Mouse (Mus musculus) limb, embryonic 13.5 days (tissue): ENCODE results near the gene Exoc8. TPM values are rescaled to one million over a fixed set of nuclear protein-coding genes. Genes with fewer than 3 reads are reported as not detected.

Source experiments
- ATAC-seq: fragments of 200-750 bp; cut with Nextera tagmentation; 2 replicates; pipeline ENCODE4 v1.8.0; 2017; ENCODE audit warnings: low read depth, moderate number of reproducible peaks, moderate TSS enrichment; ENCODE audit not compliant: low FRiP score
- H3K27ac ChIP-seq: fragments of 300-500 bp; sonication (generic); 2 replicates; pipeline ENCODE4 v1.5.1; 2015; ENCODE audit warnings: inconsistent platforms, mild to moderate bottlenecking, moderate library complexity
- H3K27me3 ChIP-seq: fragments of 300-500 bp; sonication (generic); 2 replicates; pipeline ENCODE4 v1.6.1; 2015; ENCODE audit warnings: mild to moderate bottlenecking, inconsistent platforms
- H3K36me3 ChIP-seq: fragments of 300-500 bp; sonication (generic); 2 replicates; pipeline ENCODE4 v1.6.1; 2015; ENCODE audit warnings: inconsistent platforms, mild to moderate bottlenecking, moderate library complexity
- H3K4me1 ChIP-seq: fragments of 300-500 bp; sonication (generic); 2 replicates; pipeline ENCODE4 v1.6.1; 2015; ENCODE audit warnings: inconsistent platforms
- H3K4me2 ChIP-seq: fragments of 300-500 bp; sonication (generic); replicated peaks from 2 replicates; pipeline ENCODE4 v1.6.1; 2015; ENCODE audit warnings: inconsistent platforms, mild to moderate bottlenecking, moderate library complexity
- H3K4me3 ChIP-seq: fragments of 300-500 bp; sonication (generic); 2 replicates; pipeline ENCODE4 v1.5.1; 2015; ENCODE audit warnings: moderate library complexity, mild to moderate bottlenecking, inconsistent platforms
- H3K9ac ChIP-seq: fragments of 300-500 bp; sonication (generic); 2 replicates; pipeline ENCODE4 v1.6.1; 2015; ENCODE audit warnings: mild to moderate bottlenecking, inconsistent platforms
- H3K9me3 ChIP-seq: fragments of 300-500 bp; sonication (generic); 2 replicates; pipeline ENCODE4 v1.6.1; 2016; ENCODE audit warnings: inconsistent platforms
- WGBS: fragments of 180-500 bp; shearing (Covaris S2); methylation state at CpG from one replicate; pipeline ENCODE4 v1.1.7; 2015; 5-methylcytosine and 5-hydroxymethylcytosine counted together
- polyA plus RNA-seq: library from polyadenylated mRNA; unstranded; fragments of >200 nt; fragmentation: Nextera tagmentation; extraction: Ambion mirVana; gene quantifications from 2 replicates; pipeline ENCODE4 v1.2.1, GENCODE M21; 2015

Exoc8 gene
- polyA plus RNA-seq, 1 experiment from 2014 or later: 8.4 TPM

DNA sequence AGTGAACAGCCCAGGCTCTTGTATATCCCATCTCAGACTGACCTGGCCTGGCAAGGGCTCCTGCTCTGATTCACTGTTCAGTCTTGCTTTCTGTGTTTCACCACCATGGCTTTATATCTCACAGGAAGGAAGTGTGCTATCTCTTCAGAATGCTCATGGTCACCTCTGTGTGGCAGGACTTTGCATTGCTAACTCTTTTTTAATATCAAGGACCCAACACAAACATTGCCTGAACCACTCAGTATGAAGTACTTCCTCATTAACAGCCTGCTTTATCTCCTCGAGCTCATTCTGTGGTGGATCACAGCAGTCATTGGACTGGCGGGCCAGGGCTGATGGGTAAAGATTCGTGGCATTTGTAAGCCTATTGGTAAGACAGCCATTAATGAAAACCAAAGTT is 30.8 kb downstream of the Exoc8 start:
- Histone ChIP-seq H3K4me2 (no peak overlapping the region), H3K27ac (no peak overlapping the region), H3K4me1 (peaks cover 14% of the 10 kb centered on the region), H3K36me3 (peaks cover 26% of the 10 kb centered on the region), H3K9me3 (no peaks in the 10 kb centered on the region), H3K4me3 (no peak overlapping the region), H3K27me3 (no peaks in the 10 kb centered on the region), H3K9ac (no peak overlapping the region)
- 67% methylated on average over 3 of the region's 3 CpGs for WGBS
- ATAC-seq: no peak

DNA sequence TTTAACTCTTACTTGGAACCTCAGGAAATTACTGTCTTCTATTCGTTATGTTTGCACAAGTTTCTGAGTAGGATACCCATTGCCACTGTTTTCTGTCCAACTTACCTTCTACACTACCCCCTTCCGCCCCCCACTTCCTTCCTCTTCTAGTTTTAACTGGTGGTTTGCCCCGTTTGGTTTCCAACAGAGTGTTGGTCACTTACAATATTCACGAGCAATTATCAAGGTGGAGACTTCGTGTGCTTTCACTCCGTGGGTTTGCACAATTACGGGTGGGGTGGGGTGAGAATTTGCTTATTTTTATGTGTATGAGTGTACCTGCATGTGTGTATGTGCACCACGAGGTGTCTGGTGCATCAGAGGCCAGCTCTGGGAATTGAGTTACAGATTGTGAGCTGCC is 33.8 kb downstream of the Exoc8 start:
- H3K27me3 ChIP-seq: no peaks in the 10 kb centered on the region
- peak overlapping the region; percentile 92 for H3K4me3 ChIP-seq
- no peaks in the 10 kb centered on the region for H3K9me3 ChIP-seq
- no peak for ATAC-seq
- H3K4me1 ChIP-seq: peaks cover 16% of the 10 kb centered on the region
- H3K9ac ChIP-seq: peak overlapping the region; percentile 97
- 14% methylated on average over 8 of the region's 8 CpGs for WGBS
- H3K27ac ChIP-seq: no peak overlapping the region; the same call in 1 of the 2 replicates
- H3K36me3 ChIP-seq: peaks cover 33% of the 10 kb centered on the region
- peak overlapping the region; percentile 81 for H3K4me2 ChIP-seq

DNA sequence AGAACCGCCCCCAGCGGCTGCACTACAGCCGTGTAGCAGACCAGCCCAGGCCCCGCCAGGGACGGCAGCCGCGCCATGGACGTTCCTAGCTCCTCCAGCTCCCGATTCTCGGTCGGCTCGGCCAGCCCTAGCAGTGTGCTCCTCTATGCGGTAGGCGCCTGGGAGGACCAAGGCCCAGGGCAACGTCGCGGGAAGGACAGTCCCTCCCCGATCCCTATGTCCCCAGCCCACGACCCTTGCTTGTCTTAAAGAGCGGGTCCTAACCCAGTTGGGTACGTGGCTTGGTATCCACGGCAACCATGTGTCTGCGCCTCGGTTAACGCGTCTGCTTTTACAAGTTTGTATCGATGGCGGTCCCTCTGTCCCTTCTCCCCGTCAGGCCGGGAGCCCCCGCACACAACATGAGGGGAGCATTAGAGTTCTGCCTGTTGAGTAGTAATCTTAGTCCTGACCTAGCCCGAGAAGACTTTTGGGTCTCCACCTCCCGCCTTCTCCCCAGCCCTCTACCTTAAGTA is 34.3 kb downstream of the Exoc8 start:
- ATAC-seq: peak; percentile 86
- WGBS: 0% methylated on average over 33 of the region's 33 CpGs

DNA sequence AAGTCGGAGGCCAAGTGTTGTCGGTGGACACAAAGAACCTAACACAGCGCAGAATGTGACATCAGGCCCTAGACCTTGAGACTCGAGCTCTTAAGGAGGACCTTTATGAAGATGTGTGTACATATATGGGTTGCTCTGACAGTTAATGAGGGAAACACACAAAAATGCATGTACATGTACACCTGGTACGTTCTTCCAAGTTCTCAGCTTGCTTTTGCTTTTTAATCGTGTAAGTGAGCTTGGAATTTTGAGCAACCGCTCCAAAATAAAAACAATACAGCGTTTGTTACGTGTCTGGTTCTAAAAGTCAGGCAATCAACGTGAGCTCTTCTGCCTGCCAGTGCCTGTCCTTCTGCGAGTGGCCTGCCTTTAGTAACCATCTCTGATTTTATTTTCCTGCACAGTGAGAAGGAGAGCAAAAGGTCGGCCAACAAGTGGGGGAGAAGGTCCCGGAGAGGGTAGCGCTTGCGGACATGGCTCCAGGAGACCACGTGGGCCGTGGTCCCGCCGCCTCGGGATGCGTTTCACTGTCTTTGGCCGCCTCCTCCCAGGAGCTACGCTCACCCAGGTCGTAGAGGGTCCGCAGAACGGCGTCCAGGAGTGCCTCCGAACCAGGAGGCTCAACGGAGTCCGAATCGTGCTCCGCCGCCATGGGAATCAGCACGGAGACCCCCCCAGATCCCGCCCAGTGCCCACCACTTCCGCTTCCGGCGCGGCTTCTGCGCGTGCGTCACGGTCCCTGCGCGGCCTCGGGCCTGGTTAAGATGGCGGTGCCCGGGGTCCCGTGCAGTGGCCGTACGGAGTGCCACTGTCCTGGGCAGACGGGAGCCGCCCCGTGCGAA is 35.0 kb downstream of the Exoc8 start, which contains the start of the genes Gnpat and 2810004N23Rik:
Gene Gnpat (plus strand): TSS at position 713 of the 842 bp plus-strand sequence.
Gene 2810004N23Rik (minus strand): TSS at position 800 of the 842 bp plus-strand sequence.
- Histone ChIP-seq H3K27ac (peak within 1 kb of the TSS; percentile 92), H3K36me3 (peaks cover 45% of the 10 kb centered on the region), H3K27me3 (no peaks in the 10 kb centered on the region), H3K9me3 (no peaks in the 10 kb centered on the region), H3K4me1 (peaks cover 16% of the 10 kb centered on the region), H3K4me3 (peak within 1 kb of the TSS; percentile 92), H3K4me2 (peak within 1 kb of the TSS; percentile 81), H3K9ac (peak within 1 kb of the TSS; percentile 97)
- ATAC-seq: peak; percentile 97
- 1% methylated on average over 55 of the region's 55 CpGs for WGBS

More for the DNA sequence above, 34.3 kb downstream of the Exoc8 start:
- no peaks in the 10 kb centered on the region for H3K27me3 ChIP-seq
- peaks cover 38% of the 10 kb centered on the region for H3K36me3 ChIP-seq
- H3K27ac ChIP-seq: peak overlapping the region; percentile 92
- peak overlapping the region; percentile 92 for H3K4me3 ChIP-seq
- H3K9ac ChIP-seq: peak overlapping the region; percentile 97
- H3K9me3 ChIP-seq: no peaks in the 10 kb centered on the region
- peak overlapping the region; percentile 81 for H3K4me2 ChIP-seq
- H3K4me1 ChIP-seq: peaks cover 16% of the 10 kb centered on the region

DNA sequence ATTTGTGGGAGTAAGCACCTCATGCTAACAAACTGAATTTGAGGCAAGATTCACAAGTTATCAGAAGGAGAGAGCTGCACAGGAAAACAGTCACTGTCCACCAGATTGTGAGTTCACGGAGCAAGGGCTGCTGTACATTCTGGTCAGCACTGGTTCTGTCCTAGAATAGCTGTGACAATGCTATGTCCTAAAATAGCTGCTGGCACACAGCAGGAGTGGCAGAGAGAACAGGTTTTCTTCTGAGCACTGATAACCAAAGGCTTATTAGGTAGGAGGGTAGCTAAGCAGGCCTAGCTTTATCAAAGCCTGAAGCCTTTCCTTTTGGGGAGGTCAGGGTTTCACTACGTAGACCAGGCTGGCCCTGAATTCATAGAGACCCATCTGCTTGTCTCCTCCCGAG is 37.3 kb downstream of the Exoc8 start:
- H3K4me1 ChIP-seq: peaks cover 16% of the 10 kb centered on the region
- 97% methylated on average over 3 of the region's 3 CpGs for WGBS
- no peak overlapping the region for H3K4me2 ChIP-seq
- no peak overlapping the region for H3K9ac ChIP-seq
- no peak overlapping the region for H3K4me3 ChIP-seq
- H3K27me3 ChIP-seq: no peaks in the 10 kb centered on the region
- H3K36me3 ChIP-seq: peaks cover 59% of the 10 kb centered on the region
- no peak overlapping the region for H3K27ac ChIP-seq
- ATAC-seq: no peak
- peaks cover 19% of the 10 kb centered on the region for H3K9me3 ChIP-seq

GRCm38 (mm10) chr8:124859466-124859865 is 38.0 kb downstream of the Exoc8 start:
- Histone ChIP-seq H3K9ac (no peak overlapping the region), H3K27me3 (no peaks in the 10 kb centered on the region), H3K4me2 (no peak overlapping the region), H3K4me3 (no peak overlapping the region), H3K27ac (no peak overlapping the region), H3K36me3 (peaks cover 65% of the 10 kb centered on the region), H3K4me1 (peaks cover 12% of the 10 kb centered on the region), H3K9me3 (peaks cover 25% of the 10 kb centered on the region)
- ATAC-seq: no peak

DNA sequence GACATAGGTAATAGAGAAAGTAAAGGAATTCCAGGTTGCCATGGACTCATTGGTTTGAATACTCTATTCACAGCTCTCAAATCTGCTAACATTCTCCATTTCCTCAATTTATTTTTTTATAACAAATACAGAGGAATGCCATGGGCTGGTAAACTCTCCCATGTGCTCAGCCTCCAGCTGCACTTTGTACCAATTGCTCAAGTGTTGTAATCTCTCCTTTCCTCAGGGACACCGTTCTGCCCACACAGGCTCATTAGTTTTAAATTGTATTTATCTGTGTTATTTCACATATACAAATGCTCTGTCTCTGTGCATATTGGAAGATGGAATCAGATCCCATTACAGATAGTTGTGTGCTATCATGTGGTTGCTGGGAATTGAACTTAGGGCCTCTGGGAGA is 44.0 kb downstream of the Exoc8 start:
- no peaks in the 10 kb centered on the region for H3K4me1 ChIP-seq
- H3K9me3 ChIP-seq: peaks cover 34% of the 10 kb centered on the region
- 100% methylated on average over 1 of the region's 1 CpGs for WGBS
- ATAC-seq: no peak
- H3K27ac ChIP-seq: no peak overlapping the region
- H3K4me3 ChIP-seq: no peak overlapping the region
- H3K9ac ChIP-seq: no peak overlapping the region
- no peaks in the 10 kb centered on the region for H3K27me3 ChIP-seq
- H3K36me3 ChIP-seq: peaks cover 63% of the 10 kb centered on the region
- H3K4me2 ChIP-seq: no peak overlapping the region

- H3K36me3 ChIP-seq: peaks cover 41% of the 10 kb centered on the region
- H3K4me1 ChIP-seq: no peaks in the 10 kb centered on the region
- no peaks in the 10 kb centered on the region for H3K27me3 ChIP-seq
- H3K27ac ChIP-seq: no peak overlapping the region
- no peak for ATAC-seq
- WGBS: 76% methylated on average over 5 of the region's 5 CpGs
- no peak overlapping the region for H3K9ac ChIP-seq
- no peaks in the 10 kb centered on the region for H3K9me3 ChIP-seq
- no peak overlapping the region for H3K4me3 ChIP-seq
- H3K4me2 ChIP-seq: no peak overlapping the region
These were observed 51.9 kb downstream of the Exoc8 start for GRCm38 (mm10) chr8:124845573-124845972.

DNA sequence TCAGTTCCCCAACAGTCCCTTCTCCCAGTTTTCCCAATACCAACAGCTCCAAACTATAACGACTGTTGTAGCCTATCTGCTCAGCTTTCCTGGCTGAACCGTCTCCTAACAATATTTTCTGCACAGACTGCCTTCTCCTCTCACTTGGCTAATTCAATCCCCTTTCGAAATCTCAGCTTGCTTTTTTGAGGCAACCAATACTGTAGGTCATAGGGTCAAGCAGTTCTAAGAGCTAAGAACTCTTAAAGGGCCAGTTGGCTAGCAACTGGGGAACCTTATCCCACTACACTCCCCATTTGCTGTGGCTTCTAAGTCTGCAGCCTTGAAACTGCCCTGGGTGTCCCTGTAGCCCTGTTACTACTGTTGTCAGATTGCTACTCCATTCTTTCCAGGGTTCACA is 52.4 kb downstream of the Exoc8 start:
- no peaks in the 10 kb centered on the region for H3K27me3 ChIP-seq
- WGBS: 67% methylated on average over 3 of the region's 3 CpGs
- no peak overlapping the region for H3K4me3 ChIP-seq
- H3K4me1 ChIP-seq: no peaks in the 10 kb centered on the region
- H3K36me3 ChIP-seq: peaks cover 45% of the 10 kb centered on the region
- H3K9me3 ChIP-seq: no peaks in the 10 kb centered on the region
- no peak for ATAC-seq
- no peak overlapping the region for H3K9ac ChIP-seq
- H3K27ac ChIP-seq: no peak overlapping the region
- H3K4me2 ChIP-seq: no peak overlapping the region

Other genes starting within 250 kb of the Exoc8 start
- 26.7 and 30.2 TPM in 2 replicates for gene 2310022B05Rik, start 234.3 kb downstream of the Exoc8 start, polyA plus RNA-seq
- gene Ttc13, start 175.7 kb downstream of the Exoc8 start, polyA plus RNA-seq: 40.3 and 44.3 TPM in 2 replicates
- gene Arv1, start 175.6 kb downstream of the Exoc8 start, polyA plus RNA-seq: 26.0 and 26.6 TPM in 2 replicates
- gene Fam89a, start 145.9 kb downstream of the Exoc8 start, polyA plus RNA-seq: 3.2 and 3.7 TPM in 2 replicates
- 0.03 and 0.06 TPM in 2 replicates for gene Trim67, start 104.6 kb downstream of the Exoc8 start, polyA plus RNA-seq
- gene Gnpat, start 34.7 kb downstream of the Exoc8 start, polyA plus RNA-seq: 97.6 and 99.6 TPM in 2 replicates
- gene 2810004N23Rik, start 34.6 kb downstream of the Exoc8 start, polyA plus RNA-seq: 52.7 and 53.9 TPM in 2 replicates
- 9.1 and 9.3 TPM in 2 replicates for gene Sprtn, start 181 bp upstream of the Exoc8 start, polyA plus RNA-seq
- gene Egln1, start 51.6 kb upstream of the Exoc8 start, polyA plus RNA-seq: 11.9 and 13.5 TPM in 2 replicates
- 138 and 139 TPM in 2 replicates for gene Tsnax, start 115.3 kb upstream of the Exoc8 start, polyA plus RNA-seq
- 2.0 and 2.9 TPM in 2 replicates for gene Disc1, start 156.5 kb upstream of the Exoc8 start, polyA plus RNA-seq